Mouse (Mus musculus): ENCODE measurements around the gene Wdr24.

DNA sequence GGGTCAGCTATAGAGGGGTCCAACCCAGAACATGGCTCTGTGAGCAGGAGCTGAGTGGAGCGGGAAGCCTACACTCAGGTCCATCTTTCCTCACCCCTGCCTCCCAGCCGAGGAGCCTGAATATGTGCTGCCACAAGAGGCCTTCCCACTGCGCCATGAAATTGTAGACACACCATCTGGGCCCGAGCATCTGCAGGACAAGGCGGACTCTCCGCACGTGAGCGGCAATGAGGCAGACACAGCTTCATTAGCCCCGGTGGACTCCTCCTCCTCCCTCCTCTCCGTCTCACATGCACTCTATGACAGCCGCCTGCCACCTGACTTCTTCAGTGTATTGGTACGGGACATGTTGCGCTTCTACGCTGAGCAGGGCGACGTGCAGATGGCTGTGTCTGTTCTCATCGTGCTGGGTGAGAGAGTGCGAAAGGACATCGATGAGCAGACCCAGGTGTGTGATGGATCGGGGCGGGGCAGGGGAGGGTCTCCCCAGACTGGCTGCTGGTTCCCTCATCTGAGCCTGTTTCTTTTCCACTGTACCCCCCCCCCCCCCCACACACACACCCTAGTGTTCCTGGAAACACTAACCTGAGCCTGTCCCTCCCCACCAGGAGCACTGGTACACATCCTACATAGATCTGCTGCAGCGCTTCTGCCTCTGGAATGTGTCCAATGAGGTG lies 4.3 kb downstream of the Wdr24 start:
- TF ChIP-seq POLR2A (IDR thresholded peaks at IDR 0.05; ENCODE audit: control insufficient read depth, low read depth, low read length) (no peak), CTCF (IDR thresholded peaks at IDR 0.05; ENCODE audit: control insufficient read depth, insufficient read depth, insufficient replicate concordance, low read depth, low read length) (no peak)

All from testis, adult 2 months (tissue).